12 mouse cellular contexts compared by ENCODE assay signal in the genomic region with DNA sequence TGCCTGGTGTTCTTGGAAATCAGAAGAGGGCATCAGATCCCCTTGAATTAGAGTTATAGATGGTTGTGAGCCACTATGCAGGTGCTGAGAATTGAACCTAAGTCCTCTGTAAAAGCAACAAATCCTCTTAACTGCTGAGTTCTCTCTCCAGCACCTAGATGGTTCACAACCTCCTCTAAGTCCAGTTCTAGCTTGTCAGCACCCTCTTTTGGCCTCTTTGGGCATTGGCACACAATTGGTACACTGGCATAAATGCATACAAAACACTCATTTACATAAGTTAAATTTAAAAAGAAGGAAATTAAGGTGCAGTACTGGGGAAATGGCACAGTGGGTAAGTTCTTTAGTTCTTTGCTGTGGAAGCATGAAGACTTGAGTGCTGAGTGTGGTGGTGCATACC. TPM values are rescaled to one million over a fixed set of nuclear protein-coding genes. Genes with fewer than 3 reads are reported as not detected.
A peak's percentile ranks its signal among the peaks of the same experiment; 100 is the strongest.
DNase-seq lines count a peak whose midpoint lies in the region; ATAC-seq lines count a peak whose summit lies in the region.
"Had no signal": no experiment of that assay in that cellular context is flagged by ENCODE, and none has a peak within 500 bp of the region (broad histone marks: within the 10 kb centered on the region; RNA-seq: fewer than 3 reads in every experiment).

No protein-coding gene starts in this region.

- no peaks in the 10 kb centered on the region for H3K27me3 ChIP-seq in kidney, embryonic 14.5 days (ENCODE audit: control insufficient read depth, insufficient read depth, low read length)
- H3K27me3 ChIP-seq: stomach, embryonic 15.5 days had no signal

- H3K4me1 ChIP-seq in kidney, embryonic 14.5 days (ENCODE audit: control insufficient read depth, insufficient read depth, low read length): no peaks in the 10 kb centered on the region
- H3K4me1 ChIP-seq: stomach, embryonic 15.5 days had no signal

- no peaks in the 10 kb centered on the region for H3K36me3 ChIP-seq in kidney, embryonic 14.5 days (ENCODE audit: control insufficient read depth, insufficient read depth, low read length)
- H3K36me3 ChIP-seq: stomach, embryonic 15.5 days had no signal

- intact Hi-C loops in left cerebral cortex, postnatal 10 days (cut with DNase I): no loop called here

- H3K4me3 ChIP-seq in kidney, embryonic 14.5 days (ENCODE audit: low read length): no peak overlapping the region
- H3K4me3 ChIP-seq: stomach, embryonic 15.5 days had no signal

- DNase-seq in kidney, adult 11 months: peak; percentile 36
- peak; percentile 4 to 19 for DNase-seq in CD8-positive naive resting alpha-beta T cell, adult 2 months (ENCODE audit: low read depth in 2 of 2, low spot score in 2 of 2)
- peak; percentile 12 for DNase-seq in c-Kit-positive CD71-positive TER-119-positive erythroid progenitor cells, embryonic 14.5 days (ENCODE audit: low spot score)
- DNase-seq in left cerebral cortex, postnatal 10 days (ENCODE audit: extremely low spot score in 1 of 2, low spot score in 2 of 2): no peak
- no peak for DNase-seq in layer of hippocampus, postnatal 10 days (ENCODE audit: low spot score in 2 of 2)
- no peak for DNase-seq in right cerebral cortex, postnatal 36 days (ENCODE audit: low spot score in 2 of 2)
- DNase-seq: cerebellum, postnatal 36 days had no signal

- H3K9me3 ChIP-seq in kidney, embryonic 14.5 days (ENCODE audit: control insufficient read depth, low read length): no peaks in the 10 kb centered on the region
- H3K9me3 ChIP-seq: stomach, embryonic 15.5 days had no signal

- H3K4me2 ChIP-seq in kidney, embryonic 14.5 days (replicated peaks; ENCODE audit: low read depth, low read length): no peak overlapping the region
- H3K4me2 ChIP-seq: stomach, embryonic 15.5 days had no signal

- H3K27ac ChIP-seq in kidney, embryonic 14.5 days (ENCODE audit: low read depth, low read length): no peak overlapping the region
- H3K27ac ChIP-seq: macrophage; stomach, embryonic 15.5 days had no signal

- ATAC-seq in kidney, embryonic 14.5 days (ENCODE audit: low FRiP score, low TSS enrichment): no peak
- ATAC-seq in monocyte, adult 5-6 weeks (replicated peaks; ENCODE audit: insufficient number of reproducible peaks, low FRiP score, low TSS enrichment, poor library complexity, severe bottlenecking): peak; percentile 47
- ATAC-seq: activated CD4-positive, CD25-positive, alpha-beta regulatory T cell, adult 4 months had no signal

- no peak overlapping the region for H3K9ac ChIP-seq in kidney, embryonic 14.5 days (ENCODE audit: low read depth, low read length)
- H3K9ac ChIP-seq: stomach, embryonic 15.5 days had no signal

RNA-seq across cellular contexts. Expression of a gene that starts 24.7 kb away (rescaled TPM):
- polyA plus RNA-seq in kidney, embryonic 14.5 days (2014; fragmentation: Nextera tagmentation; extraction: Ambion mirVana): 17.2 and 25.7 TPM in 2 replicates
- 41.2 to 45.0 TPM (median 43.4 TPM) in 3 replicates for total RNA-seq in monocyte, adult 5-6 weeks (2017)
- 10 to 100 TPM; 82.3 to 91.0 TPM for total RNA-seq in left cerebral cortex, postnatal 10 days (2021)
- total RNA-seq in layer of hippocampus, postnatal 10 days (2021): 10 to 100 TPM; 88.7 to 90.9 TPM

Comparison
In these comparisons a context has a peak if more than half of its experiments do, and no peak if none do; other contexts are left out.
1. DNase-seq: peak in kidney, adult 11 months (single experiment), CD8-positive naive resting alpha-beta T cell, adult 2 months (2 of 2) and c-Kit-positive CD71-positive TER-119-positive erythroid progenitor cells, embryonic 14.5 days (single experiment); none in left cerebral cortex, postnatal 10 days (0 of 2), layer of hippocampus, postnatal 10 days (0 of 2) and right cerebral cortex, postnatal 36 days (0 of 2).